Mouse (Mus musculus) testis, postnatal 10 days (tissue): ENCODE measurements at regions not wholly inside any gene's neighbourhood (a gene's known extent, or its start where the extent isn't known, plus 50 kb on each side); places are given as distances from the start of the nearest gene placed in this dataset.
A peak's percentile ranks its signal among the peaks of the same experiment; 100 is the strongest.

Source experiments
- DNase-seq: peaks from one replicate; pipeline ENCODE4 v3.0.0; 2021; ENCODE audit warnings: low spot score

- DNase-seq = no peak
Measured at GRCm38 (mm10) chr2:64860113-64860512, 164.7 kb downstream of the Grb14 start.

DNA sequence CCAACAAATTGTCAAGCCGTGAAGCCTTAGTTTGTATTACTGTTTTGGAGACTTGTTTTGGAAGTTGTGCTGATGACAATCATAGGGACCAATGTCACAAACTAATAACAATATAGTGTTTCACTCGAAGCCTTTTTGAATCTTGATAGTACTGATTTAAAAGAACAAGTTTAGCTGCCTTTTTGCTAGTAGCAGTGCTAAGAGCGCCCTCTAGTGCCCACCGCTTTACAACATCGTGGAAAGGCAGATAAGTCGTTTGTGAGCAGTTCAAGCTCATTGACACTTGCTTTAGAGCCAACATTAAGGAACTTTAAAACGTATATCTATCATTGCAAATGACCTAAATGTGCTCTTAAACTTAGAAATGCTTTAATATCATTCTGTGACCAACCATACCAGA, 170.9 kb downstream of the Grb14 start:
- peak; percentile 85 for DNase-seq

- no peak for DNase-seq
Measured at GRCm38 (mm10) chr2:64852913-64853312, 171.9 kb downstream of the Grb14 start.

GRCm38 (mm10) chr2:64851096-64851495, 173.7 kb downstream of the Grb14 start:
- no peak for DNase-seq

GRCm38 (mm10) chr2:64850656-64851055, 174.1 kb downstream of the Grb14 start:
- no peak for DNase-seq

DNA sequence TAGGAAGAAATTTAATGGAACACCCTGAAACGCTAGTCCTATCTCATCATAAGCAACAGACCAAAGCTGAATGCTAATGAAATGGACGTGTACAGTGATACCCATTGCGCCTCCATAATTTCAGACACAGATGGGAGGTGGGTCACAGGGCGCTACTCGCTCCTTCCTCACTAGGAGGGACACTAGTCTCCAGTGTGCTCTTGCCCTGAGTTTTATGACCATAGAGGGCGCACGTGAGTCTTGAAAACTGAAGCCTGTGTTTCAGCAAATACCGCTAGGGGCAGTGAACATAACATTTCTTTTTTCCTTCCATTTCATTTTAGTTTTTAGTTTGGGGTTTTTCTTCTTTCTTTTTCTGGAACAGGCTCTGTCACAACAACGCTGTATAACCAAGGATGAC, 200.3 kb downstream of the Grb14 start:
- DNase-seq = peak; percentile 54

- DNase-seq = no peak
Measured at GRCm38 (mm10) chr2:64823905-64824304, 200.9 kb downstream of the Grb14 start.

DNA sequence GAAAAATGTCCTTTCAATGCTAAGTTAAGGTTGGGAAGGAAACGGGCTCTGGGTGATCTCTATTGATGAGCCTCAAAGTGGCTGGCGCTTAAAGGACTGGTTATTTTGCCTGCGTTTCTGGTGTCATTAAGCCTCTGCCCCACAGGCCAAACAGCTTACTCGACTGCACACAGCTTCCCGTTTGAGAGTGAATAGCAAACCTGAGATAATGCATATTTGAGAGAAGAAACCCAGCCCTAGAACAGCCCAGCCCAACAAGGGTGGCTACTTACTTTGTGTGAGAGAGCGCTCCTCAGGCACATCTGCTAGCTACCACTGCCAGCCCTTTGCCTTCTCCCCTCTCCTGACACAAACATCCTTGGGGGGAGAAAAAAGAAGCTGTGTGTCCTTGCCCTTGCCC, 201.7 kb downstream of the Grb14 start:
- no peak for DNase-seq

- no peak for DNase-seq
Measured at GRCm38 (mm10) chr2:64818159-64818558, 206.6 kb downstream of the Grb14 start.
